Mouse (Mus musculus) lung, postnatal 0 days (tissue): ENCODE results near the gene Aes.

Experiments used
- CTCF ChIP-seq: IDR thresholded peaks from 2 replicates; pipeline ENCODE4 v1.5.1; 2016; ENCODE audit warnings: antibody characterized with exemption, mild to moderate bottlenecking
- EP300 ChIP-seq: IDR thresholded peaks from 2 replicates; pipeline ENCODE4 v1.6.1; 2016; ENCODE audit warnings: antibody characterized with exemption, mild to moderate bottlenecking, control low read depth

GRCm38 (mm10) chr10:81544296-81545160 lies 14.8 kb upstream of the Aes start:
- TF ChIP-seq CTCF (no peak), EP300 (no peak)
